Mouse (Mus musculus) megakaryocyte, embryonic 14.5 days (primary cell): Measurements from ENCODE around the gene Cfap126.
"Not testable (repeated sequence)": the region's sequence is repeated elsewhere in the genome, so short reads cannot be mapped to it uniquely, and the experiment has no call there.

Experiments
- FLI1 ChIP-seq: IDR thresholded peaks from 2 replicates; pipeline ENCODE4 v1.6.1; 2012; ENCODE audit warnings: low read length, inconsistent platforms, mixed read lengths
- GATA1 ChIP-seq: IDR thresholded peaks from 3 replicates; pipeline ENCODE4 v1.6.1; 2012; ENCODE audit warnings: mixed read lengths, low read length, inconsistent platforms, borderline replicate concordance

- TF ChIP-seq GATA1, FLI1: not testable (repeated sequence)
Measured at GRCm38 (mm10) chr1:171078419-171078818, 35.3 kb upstream of the Cfap126 start.
